Mouse (Mus musculus) thymus, adult 18-20 months (tissue): ENCODE results near the gene Igfbpl1.
A peak's percentile ranks its signal among the peaks of the same experiment; 100 is the strongest.

Experiments
- DNase-seq, 2 experiments: peaks; one replicate each; pipeline ENCODE4 v3.0.0; 2022; ENCODE audit warnings: mixed read lengths in 2 of 2

Gene Igfbpl1

DNA sequence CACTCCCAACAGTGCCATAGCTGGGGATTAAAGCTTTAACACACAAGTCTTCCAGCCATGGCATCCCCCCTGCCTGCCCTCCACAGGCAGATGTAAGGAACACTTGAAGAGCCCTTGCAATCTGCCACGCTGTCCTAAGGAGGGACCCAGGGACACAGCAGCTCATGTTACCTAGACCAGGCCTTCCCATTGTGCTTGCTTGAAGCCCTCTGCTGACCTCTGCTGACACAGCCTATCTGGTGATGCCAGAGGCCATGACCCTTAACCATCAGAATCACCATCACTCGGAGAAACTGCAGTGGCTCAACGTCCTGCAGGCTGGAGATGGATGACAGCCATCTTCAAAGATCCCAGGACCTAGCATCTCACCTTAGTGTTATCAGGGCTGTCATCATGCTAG is 4.7 kb downstream of the Igfbpl1 start:
- DNase-seq, result no peak

DNA sequence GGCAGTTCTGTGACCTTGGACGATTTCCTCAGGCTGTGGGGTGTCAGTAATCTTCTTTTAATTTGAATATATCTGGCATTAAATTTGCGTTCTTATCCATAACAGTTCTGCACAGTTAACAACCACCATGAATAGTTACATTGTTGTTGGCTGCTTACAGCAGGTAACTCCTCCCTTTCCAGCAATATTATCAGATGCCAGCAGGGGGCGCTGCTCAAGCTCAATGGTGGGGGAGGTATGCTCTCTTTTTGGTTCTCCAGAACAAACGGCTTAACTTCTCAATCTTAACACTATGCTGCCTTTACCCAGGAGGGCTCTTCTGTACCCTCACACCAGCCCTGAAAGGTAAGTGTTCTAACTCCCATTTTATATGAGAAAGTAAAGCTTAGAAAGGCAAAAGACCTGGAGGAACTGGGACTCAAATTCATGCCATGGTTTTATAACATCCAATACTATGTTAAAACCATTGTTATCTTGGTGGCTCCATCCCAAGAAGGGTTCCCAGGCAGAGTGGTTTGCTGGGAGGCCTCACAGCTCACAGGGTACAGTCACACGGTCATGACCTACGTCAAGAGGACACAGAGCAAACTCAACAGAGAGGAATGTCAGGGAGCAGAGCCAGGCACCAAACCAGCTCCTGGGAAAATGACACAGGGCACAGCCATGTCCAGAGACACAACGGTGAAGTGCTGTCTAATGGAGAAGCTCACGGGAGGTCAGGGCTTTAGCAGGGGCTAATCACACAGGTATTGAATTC is 6.5 kb downstream of the Igfbpl1 start:
- DNase-seq, result peak in 1 of 2 experiments; percentile 15

DNA sequence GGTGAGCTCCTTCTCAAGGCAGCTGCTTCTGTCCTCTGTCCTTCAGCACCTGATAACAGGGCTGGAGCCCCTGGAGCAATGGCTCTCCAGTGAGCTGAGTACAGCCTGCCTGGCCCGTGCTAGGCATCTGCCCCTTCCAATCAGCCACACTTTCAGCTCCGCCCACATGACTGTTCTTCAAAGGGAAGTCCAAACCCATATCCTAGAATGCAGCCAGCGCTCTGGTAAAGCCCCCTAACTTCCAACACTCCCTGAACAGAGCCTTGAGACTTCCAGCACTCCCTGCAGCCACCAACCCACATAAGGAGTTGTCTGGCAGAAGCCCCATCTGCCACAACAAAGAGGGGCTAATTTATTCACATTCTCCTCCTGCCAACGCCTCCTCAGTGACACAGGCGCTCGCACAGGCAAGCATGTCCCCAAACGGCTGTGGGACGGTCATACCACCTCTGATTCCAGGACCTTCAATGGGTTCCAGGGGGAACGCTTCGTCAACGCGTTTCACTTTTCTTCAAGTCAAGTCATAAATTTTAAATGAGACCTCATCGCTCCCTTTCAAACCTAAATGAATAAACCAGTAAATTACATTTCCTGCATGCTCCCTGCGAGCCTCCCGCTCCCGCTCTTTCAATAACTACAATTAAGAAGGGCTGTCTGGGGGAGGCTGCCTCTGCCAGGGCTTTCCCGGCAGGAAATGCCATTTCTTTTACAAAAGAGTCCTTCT is 7.4 kb downstream of the Igfbpl1 start:
- DNase-seq, result no peak

DNA sequence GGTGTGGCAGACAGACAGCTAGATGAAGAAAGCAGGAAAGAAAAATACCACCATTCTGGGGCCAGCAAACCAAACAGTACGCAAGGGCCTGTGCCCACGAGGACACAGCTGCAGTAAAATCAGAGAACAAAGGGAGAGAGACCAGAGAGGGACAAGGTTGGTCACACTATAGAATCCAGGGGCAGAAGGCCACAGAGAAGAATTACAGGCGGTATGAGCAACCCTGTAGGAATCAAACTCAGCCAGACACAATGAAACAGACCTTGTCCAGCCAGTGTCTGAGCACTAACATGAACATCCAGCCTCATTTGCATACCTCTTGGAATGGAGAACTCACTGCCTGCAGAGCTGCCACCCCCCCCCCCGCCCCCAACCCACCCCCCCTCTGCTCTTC is 7.9 kb downstream of the Igfbpl1 start:
- no peak for DNase-seq

DNA sequence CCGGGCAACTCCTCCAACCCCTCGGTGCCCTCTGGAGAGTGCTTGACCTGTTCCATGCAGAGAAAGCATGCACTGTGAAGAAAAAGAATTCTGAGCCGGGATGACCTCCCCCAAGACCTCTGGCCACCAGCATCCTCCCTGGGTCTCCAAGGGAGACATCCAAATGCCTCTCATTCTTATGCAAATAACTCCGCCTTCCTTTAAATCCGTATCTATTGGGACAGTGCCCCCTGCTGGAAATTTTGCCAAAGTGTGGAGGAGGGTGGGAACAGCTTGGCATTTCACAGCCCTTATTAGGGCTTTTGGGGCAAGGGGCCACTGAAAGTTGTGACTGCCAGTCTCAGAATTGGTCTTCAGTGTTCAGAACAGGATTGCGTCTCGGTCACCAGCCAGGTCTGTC is 11.2 kb downstream of the Igfbpl1 start:
- DNase-seq, result no peak

DNA sequence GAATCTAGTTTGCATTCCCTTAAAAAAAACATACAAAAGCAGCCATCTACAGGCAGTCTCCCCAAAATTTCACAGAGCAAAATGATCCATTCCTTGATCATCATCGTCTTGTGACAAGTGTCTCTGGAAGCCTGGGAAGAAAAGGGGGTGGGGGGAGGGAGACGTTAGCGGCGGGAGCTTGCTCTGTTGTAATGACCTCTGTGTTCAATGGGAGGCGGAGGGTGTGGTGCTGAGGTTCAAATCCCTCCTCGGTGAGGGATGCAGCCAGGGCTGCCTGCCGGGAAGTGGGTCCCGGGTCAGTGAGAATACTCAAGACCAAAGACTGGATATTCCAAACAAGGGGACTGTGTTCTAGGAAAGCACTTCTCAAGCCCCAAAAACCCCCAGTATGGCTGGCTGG is 15.5 kb downstream of the Igfbpl1 start:
- DNase-seq, result no peak

DNA sequence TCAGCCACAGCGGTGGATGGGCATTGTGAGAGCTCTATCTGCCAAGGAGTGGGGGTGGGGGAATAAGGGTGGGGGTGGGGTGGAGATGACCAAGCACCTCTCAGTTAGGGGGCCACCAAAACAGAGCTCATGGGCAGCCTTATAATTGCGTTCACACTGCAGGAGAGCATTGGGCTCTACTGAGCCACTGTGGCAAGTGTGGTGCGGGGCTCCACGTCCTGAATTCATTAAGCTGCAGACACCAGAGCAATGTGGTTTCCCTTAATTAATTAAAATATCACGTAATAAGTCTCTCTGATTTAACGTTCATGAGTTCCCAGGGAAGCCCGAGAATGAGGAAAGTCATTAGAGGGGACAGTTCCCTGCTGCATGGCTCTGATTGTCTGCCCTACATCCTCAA is 18.7 kb downstream of the Igfbpl1 start:
- DNase-seq, result no peak

DNA sequence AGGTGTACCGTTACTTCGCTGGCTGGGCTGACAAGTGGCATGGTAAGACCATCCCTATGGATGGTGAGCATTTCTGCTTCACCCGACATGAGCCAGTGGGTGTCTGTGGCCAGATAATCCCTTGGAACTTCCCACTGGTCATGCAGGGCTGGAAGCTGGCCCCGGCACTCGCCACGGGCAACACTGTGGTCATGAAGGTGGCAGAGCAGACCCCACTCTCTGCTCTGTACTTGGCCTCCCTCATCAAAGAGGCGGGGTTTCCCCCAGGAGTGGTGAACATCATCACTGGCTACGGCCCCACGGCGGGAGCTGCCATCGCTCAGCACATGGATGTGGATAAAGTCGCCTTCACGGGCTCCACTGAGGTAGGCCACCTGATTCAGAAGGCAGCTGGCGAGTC is 23.8 kb downstream of the Igfbpl1 start:
- no peak for DNase-seq

DNA sequence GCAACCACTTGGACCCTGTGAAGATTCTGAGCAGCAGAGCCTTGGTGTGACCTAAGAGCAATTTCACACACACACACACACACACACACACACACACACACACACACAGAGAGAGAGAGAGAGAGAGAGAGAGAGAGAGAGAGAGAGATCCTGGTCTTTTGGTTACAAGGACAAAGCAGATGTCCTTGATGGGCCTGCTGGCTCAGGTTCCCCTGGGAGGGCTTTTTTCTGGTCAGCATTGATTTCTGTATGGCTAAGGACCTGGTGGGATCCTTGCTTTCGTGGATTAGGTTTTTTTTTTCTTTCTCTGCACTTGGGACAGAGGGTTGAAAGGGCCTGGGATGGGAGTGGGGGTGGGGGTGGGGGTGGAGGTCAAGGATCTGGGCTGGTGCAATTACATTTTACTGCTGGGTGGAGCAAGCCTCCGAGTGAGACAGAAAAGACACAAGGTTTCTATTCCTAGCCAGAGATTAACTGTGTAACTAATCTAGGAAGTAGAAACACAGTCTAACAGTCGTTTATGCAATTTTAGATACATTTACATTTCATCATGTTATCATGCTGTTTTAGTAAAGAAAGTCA is 26.7 kb downstream of the Igfbpl1 start:
- DNase-seq, result no peak

DNA sequence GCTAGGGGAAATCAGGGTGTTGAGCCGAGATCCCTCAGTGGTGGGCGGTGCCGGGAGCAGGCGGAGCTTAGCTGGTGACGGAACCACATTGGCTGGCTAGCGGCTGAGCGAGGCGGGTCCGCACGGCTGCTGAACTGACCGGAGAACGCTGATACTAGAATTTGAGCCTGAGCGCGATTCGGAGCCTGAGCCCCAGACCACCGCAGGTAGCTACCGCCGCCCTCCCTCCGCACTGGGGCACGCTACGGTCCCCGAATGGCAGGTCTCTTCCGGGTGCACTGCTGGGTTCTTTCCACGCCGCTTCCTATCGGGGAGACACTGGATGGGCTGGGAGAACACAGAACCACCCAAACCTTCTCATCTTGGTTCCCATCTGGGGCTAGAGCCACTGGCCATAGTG is 27.8 kb downstream of the Igfbpl1 start, which contains the start of gene Aldh1b1:
TSS of gene Aldh1b1 (plus strand) at position 59 of the 400 bp plus-strand sequence.
- DNase-seq, result peak; percentile 32 to 47

DNA sequence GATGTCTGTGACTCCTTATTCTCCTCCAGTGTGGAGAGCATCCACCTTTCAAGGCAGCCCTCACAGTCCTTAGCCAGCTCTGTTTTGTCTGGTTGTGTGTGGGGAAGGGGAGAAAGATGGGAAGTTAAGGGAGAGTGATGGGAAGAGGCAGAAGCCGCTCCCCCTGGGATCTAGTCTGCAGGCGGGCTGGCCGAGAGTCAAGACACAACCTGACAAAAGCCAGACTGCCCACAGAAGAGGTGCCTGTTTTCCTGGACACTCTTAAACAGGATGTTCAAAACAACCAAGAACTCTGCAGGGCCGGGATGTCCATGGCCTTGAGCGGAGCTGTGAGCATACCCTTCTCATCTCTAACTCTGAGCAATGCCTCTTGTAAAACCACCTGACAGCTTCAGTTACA is 30.0 kb downstream of the Igfbpl1 start:
- DNase-seq, result no peak

DNA sequence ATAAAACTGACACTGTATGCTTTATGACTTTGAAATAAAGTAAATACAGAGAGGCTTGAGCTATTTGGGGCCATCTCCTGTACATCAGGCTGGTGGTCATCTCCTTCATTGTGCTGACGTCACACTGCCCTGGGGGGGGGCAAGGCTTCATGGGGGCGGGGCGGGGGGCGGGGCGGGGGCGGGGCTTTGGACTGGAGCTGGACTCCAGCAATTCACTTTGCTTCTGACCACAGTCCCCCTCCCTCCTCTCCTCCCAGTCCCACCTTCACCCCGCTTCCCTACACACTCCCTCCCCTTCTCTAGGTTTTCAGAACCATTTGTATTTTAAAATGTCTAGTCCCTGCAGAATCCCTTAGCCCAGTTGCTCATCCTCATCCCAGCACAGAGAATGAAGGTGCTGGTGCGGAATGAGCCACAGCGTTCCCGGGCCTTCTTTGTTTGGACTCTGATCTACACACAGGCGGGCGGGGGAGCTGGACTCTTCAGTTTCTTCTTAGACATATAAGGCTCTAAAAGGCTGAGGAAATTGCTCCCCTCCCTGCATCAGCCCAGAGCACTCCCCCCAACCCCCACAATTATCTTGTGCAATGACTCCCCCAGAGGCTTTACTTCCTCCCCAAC is 31.4 kb downstream of the Igfbpl1 start:
- DNase-seq, result no peak

DNA sequence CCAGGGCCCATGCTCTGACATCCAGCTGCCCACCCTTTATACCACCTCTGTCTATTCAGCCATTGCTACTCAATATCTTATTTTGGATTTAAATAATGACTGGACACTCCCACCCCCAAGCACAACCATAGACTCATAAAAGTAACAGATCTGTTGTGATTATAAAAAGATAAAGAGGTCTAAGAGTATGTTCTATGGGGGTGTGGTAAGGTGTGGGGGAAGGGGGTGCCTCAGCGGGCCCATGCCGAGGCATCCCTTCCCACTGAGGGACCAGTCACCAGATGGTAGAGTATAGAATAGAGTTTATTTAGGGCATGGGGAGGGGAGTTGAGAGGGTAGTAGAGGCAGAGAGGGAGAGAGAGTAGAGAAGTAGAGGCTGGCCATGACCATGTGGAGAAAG is 36.7 kb downstream of the Igfbpl1 start:
- DNase-seq, result no peak

DNA sequence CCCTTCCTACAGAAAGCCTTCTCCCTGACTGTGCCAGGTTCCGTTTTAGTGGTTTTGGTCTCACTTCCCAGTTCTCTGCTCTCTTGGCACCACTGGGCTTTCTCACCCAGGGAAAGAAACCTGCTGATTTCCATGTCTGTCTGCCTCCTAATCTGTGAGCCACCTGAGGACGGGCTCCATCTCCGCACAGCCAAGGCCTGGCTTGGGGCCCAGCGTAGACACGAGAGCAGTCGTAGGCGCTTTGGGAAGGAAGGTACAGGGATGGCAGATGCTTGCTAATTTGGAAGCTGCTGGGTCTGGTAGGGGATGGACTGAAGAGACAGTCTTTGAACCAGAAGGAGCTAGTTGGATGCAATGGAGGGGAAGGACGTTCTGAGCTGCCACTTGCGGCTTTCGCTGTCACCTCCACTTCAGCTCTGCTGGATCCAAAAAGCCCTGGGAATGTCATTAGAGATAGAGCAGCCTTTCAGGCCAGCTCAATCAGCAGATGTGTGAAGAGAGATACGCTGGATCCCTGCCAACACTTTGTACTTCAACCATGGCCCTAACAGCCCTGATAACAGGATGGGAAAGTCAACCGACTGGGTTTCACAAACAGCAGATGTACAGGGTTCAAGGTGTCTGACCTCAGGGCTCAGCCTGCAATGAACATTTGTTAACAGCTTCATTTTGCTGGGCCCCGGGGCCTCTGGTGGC is 37.3 kb downstream of the Igfbpl1 start:
- no peak for DNase-seq

DNA sequence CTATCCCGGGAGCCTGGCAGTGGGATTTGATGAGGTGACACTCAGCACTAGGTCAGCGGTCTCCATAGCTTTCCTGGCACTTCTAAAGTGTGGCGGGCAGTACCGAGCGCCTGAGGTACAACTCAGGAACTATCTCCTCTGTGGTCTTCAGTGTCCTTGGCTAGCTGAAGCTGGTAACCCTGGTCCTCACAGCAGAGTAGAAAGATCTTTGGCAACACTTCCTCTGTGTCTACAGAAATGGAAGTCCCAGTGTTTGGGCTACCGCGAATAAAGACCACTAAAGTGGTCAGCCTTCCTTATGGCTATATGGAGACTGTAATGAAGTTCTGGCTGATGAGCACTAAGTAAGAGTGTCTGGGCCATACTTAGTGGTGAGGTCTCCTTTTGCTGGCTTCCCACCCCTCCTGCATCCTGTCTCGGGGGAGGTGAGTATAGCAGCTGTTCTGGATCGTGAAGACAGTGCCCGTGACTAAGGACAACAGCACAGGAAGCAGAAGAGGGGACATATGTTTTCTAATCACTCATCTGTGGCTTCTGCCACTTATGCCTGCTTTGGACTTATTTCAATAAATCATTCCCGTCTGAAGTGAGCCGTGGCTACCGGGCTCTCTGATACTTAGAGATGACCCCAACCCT is 38.2 kb downstream of the Igfbpl1 start:
- no peak for DNase-seq

DNA sequence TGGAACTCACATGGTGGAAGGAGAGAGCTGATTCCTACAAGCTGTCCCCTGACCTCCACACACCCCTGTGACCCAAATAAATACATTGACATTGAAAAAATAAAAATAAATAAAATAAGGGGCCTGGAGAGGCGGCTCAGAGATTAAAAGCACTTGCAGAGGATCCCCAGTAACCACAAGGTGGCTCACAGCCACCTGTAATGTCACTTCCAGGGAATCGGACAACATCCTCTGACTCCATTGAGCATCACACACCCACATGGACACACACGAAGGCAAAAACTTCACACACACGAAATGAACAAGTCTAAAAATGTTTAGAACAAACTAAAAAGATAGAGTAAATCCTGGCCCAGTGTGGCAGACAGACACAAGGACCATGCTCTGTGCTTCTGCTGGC is 40.0 kb downstream of the Igfbpl1 start:
- no peak for DNase-seq

DNA sequence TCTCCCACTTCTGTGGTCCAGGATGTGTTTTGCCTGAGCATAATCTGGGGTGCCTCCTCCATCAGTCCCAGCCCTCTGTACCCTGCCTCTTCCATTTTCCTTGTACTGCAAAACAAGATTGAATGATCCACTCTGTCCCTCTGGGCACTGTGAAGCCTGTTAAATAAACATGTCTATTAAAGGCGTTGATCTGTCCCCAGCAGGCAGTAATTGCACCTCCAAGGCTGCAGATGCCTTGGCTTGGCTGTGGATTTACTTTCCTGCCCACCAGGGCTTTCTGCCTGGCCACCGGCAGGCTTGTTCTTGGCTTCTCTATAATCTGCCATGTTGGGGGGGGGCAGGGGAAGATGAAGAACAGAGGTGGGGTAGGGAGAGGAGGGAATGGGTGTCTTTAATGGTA is 40.8 kb downstream of the Igfbpl1 start:
- DNase-seq, result no peak

DNA sequence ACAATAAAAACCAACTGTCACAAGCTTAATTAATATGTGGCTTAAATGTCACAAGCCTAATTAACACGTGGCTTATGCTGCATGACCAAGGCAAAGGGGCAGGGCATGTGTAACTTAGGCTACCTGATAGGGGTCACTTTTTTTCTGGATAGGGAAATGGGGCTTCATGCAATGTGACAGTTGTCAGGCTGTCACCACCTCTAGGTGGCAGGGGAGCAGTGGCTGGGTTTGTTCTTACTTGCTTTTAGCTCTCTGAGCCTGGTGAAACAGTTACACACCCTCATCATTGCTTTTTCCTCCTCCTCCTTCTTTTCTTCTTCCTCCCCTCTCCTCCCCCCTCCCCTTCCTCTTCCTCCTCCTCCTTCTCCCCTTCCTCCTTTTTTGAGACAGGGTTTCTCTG is 43.1 kb downstream of the Igfbpl1 start:
- DNase-seq, result no peak

DNA sequence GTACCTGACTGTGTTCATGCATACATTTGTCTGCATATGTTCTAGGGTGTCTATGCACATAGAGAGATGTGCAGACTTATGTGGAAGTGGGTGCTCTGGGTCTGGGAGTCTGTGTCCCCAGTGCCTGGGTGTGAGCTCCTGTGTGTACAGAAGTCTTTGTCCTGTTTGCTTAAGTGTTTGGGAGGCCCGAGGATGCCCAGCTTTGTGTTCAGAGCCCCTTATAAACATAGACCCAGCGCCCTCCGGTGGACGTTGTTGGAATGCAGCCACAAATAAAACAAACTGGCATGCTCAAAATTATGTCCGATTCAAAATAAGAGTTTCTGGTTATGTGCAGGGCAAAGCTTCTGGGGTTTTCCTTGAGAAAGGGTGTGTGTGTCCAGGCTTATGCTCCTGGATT is 55.1 kb downstream of the Igfbpl1 start:
- DNase-seq, result no peak

DNA sequence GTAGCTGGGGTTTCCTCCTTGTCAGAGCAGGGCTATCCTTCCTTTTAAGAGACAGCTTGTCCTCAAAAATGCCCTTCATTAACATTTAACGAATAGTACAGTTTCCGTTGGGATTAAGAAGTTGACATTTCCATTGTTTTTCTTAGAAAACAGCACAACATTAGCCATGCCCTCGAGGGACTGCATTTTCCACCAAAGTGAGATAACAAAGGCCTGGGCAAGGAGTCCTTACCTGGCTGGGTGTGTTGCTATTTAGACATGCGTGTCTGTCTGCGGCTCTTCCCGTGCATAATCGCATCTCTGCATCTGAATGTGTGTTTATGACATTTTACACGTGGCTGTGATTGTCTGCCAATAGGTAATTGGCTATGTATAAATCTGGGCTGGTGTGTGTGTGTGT is 55.5 kb downstream of the Igfbpl1 start:
- DNase-seq, result no peak

DNA sequence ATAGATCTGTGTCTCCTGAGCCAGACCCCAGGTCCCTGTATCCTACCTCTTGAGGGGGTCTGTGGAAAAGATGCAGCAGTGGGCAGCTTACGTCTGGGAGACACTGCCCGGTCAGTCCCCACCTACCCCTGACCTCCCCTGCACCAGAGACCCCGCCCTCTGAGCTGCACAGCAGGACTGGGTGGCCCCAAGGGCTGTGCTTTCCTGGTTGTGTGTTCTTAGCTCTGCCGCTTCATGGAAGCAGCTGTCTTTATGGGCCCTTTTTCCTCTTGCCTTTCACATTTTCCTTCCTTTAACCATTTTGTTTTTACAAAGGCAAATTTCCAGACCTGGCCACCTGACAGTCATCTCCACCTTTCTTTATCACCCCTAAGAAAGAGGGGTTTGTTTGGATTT is 56.1 kb downstream of the Igfbpl1 start:
- no peak for DNase-seq

DNA sequence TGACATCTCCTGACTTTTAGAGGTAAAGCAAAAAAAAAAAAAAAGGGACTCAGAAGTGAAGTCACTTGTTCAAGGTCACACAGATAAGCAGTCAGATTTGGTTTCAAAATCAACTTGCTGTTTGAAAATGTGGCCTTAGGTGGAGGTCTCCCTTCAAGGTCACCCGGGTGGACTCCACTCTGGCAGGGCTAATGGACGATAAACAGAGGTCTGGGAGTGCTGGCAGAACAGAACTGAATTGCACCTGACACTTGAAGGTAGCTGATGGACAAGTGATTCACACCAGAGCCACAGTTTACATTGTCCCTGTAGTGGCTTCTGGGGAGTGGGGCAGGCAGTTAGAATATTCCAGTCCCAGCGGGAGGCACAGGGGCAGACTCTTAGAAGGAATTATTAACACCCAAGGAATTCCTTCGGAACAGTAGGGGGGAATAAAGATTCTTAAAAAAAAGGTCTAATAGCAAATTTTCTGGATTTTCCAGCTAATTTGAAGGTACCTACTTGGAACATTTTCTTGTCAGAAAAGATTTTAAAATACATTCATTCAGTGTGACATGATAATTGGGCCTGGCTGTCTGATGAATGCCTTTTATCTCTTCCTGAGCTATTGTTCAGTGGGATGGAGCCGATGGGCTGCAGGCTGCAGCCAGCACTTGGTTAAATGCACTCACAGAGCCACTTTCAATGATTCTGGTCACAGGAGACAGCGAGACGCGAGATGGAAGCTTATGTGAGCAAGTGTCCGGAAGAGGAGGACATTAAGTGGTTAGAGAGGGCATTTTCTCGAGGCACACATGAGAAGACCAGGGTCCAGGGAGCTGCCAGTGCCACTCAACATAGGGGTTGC is 56.7 kb downstream of the Igfbpl1 start:
- DNase-seq, result no peak
